Mouse (Mus musculus) forebrain, embryonic 16.5 days (tissue): Measurements from ENCODE around the gene Fbxo30. TPM values are rescaled to one million over a fixed set of nuclear protein-coding genes. Genes with fewer than 3 reads are reported as not detected.
A peak's percentile ranks its signal among the peaks of the same experiment; 100 is the strongest.
"Not testable (repeated sequence)": the region's sequence is repeated elsewhere in the genome, so short reads cannot be mapped to it uniquely, and the experiment has no call there.

Experiments
- ATAC-seq: fragments of 200-750 bp; cut with Nextera tagmentation; 2 replicates; pipeline ENCODE4 v1.8.0; 2017; ENCODE audit warnings: mild to moderate bottlenecking, moderate library complexity
- H3K27ac ChIP-seq: fragments of 300-500 bp; sonication (generic); 2 replicates; pipeline ENCODE4 v1.5.1; 2014; ENCODE audit warnings: low read length, control low read depth
- H3K27me3 ChIP-seq: fragments of 300-500 bp; sonication (generic); replicated peaks from 2 replicates; pipeline ENCODE4 v1.6.1; 2014; ENCODE audit warnings: low read length; ENCODE audit not compliant: control insufficient read depth, insufficient read depth
- H3K36me3 ChIP-seq: fragments of 300-500 bp; sonication (generic); 2 replicates; pipeline ENCODE4 v1.6.1; 2014; ENCODE audit not compliant: control insufficient read depth, insufficient read depth
- H3K4me1 ChIP-seq: fragments of 300-500 bp; sonication (generic); replicated peaks from 2 replicates; pipeline ENCODE4 v1.6.1; 2014; ENCODE audit warnings: low read length; ENCODE audit not compliant: control insufficient read depth, insufficient read depth
- H3K4me2 ChIP-seq: fragments of 300-500 bp; sonication (generic); 2 replicates; pipeline ENCODE4 v1.6.1; 2014; ENCODE audit warnings: mild to moderate bottlenecking, low read length, control low read depth
- H3K4me3 ChIP-seq: fragments of 300-500 bp; sonication (generic); replicated peaks from 2 replicates; pipeline ENCODE4 v1.5.1; 2014; ENCODE audit warnings: mild to moderate bottlenecking, low read length, control low read depth
- H3K9ac ChIP-seq: fragments of 300-500 bp; sonication (generic); replicated peaks from 2 replicates; pipeline ENCODE4 v1.6.1; 2014; ENCODE audit warnings: low read depth, low read length, control low read depth
- H3K9me3 ChIP-seq: fragments of 300-500 bp; sonication (generic); 2 replicates; pipeline ENCODE4 v1.6.1; 2016; ENCODE audit warnings: low read length; ENCODE audit not compliant: control insufficient read depth
- WGBS: fragments of 180-500 bp; shearing (Covaris S2); extraction: QIAGEN DNeasy Blood & Tissue Kit; methylation state at CpG from one replicate; pipeline ENCODE4 v1.1.7; 2014; 5-methylcytosine and 5-hydroxymethylcytosine counted together
- polyA plus RNA-seq: library from polyadenylated mRNA; unstranded; fragments of >200 nt; fragmentation: Nextera tagmentation; extraction: Ambion mirVana; gene quantifications from 2 replicates; pipeline ENCODE4 v1.2.1, GENCODE M21; 2015

The Fbxo30 gene
- 26.1 and 27.5 TPM in 2 replicates for polyA plus RNA-seq

DNA sequence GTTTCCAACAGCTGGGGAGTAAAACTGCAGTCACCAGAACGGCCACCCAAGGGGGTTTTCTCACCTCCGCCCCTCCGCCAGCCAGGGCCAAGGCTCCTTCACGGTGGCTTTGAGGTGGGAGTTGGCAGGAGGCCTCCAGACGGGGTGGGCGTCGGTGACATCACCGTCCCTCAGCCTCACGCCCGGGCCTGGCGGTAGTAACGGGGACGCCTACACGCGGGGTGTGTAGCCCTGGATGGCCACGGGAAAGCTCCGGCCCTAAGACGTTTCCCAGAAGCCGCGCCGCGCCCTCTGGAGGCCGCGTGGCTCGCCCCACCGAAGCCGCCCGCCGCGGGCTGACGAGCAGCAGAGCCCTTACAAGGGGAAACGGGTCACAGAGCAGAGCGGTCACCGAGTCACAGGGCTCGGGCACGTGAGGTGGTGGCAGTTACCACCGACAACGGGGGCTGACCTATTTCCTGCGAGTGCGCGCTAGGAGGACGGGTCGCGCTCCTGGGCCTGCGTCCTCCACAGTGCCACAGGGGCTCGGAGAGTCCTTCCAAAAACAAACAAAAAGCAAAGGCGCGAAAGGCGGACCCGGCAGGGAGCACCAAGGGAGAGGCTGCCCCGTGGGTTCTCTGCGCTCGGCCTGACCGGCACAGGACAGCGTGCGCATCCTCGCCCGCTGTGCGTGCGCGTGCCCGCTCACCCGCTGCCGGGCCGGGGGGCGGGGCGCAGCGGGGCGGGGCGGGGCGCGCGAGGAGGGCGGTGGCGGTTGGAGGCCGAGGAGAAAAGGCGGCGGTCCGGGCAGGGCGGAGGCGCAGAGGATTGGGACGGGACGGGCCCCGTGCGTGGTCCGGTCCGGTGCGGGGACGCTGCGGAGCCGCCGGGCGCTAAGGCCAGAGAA is at the start of gene Fbxo30:
Gene Fbxo30 (plus strand): TSS at position 753 of the 886 bp plus-strand sequence.
- Histone ChIP-seq H3K27me3 (no peaks in the 10 kb centered on the region), H3K4me2 (peak within 1 kb of the TSS; percentile 86), H3K36me3 (no peaks in the 10 kb centered on the region), H3K27ac (peak within 1 kb of the TSS; percentile 97), H3K9me3 (no peaks in the 10 kb centered on the region), H3K9ac (peak within 1 kb of the TSS; percentile 97), H3K4me3 (peak within 1 kb of the TSS; percentile 84), H3K4me1 (peaks cover 3% of the 10 kb centered on the region)
- ATAC-seq: peak; percentile 94
- under 1% methylated on average over 80 of the region's 93 CpGs for WGBS

DNA sequence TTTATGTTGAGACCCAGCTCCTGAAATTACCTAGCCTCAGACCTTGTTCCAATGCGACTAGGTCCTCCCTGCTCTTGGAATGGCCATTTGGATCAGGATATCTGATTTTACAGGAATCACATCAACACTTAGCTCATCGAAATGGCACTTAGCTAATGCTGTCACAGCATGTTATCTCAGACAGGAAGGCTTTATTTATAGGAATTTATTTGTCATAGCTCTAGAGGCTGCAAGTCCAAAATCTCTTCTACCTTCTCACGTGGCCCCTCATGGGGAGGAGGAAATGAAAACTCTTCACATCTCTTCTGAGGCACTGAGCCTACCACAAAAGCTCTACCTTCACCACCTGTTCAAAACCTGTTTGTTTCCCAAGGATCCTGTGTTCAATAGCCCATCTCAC is 47.9 kb upstream of the Fbxo30 start:
- no peak for ATAC-seq
- Histone ChIP-seq H3K27ac (no peak overlapping the region), H3K9me3 (no peaks in the 10 kb centered on the region), H3K9ac (no peak overlapping the region), H3K4me3 (no peak overlapping the region), H3K36me3 (no peaks in the 10 kb centered on the region), H3K4me2 (no peak overlapping the region), H3K27me3 (no peaks in the 10 kb centered on the region), H3K4me1 (no peaks in the 10 kb centered on the region)
- 83% methylated on average over 3 of the region's 3 CpGs for WGBS

DNA sequence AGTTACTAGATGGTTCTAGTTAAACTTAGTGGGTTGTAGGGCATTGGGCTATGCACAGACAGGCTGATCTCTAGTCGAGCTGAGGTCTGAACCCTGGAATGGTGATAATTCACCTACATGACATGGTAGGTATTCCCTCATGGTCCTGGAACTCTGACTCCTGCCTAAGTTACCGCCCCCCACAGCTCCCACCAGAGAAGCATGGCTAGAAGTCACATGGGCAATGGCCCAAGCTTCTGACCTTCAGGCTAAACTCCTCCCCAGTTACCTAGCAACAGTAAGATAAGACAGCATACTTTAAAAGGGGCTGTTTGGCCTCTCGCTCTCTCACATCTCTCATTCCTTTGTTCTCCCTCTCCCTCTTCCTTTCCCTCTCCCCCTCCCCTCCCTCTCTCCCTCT is 38.1 kb upstream of the Fbxo30 start:
- not testable (repeated sequence) for H3K4me1 ChIP-seq, H3K27me3 ChIP-seq, H3K36me3 ChIP-seq, H3K4me3 ChIP-seq, ATAC-seq, H3K9me3 ChIP-seq, H3K9ac ChIP-seq, H3K4me2 ChIP-seq, H3K27ac ChIP-seq
- WGBS: 73% methylated on average over 3 of the region's 3 CpGs

DNA sequence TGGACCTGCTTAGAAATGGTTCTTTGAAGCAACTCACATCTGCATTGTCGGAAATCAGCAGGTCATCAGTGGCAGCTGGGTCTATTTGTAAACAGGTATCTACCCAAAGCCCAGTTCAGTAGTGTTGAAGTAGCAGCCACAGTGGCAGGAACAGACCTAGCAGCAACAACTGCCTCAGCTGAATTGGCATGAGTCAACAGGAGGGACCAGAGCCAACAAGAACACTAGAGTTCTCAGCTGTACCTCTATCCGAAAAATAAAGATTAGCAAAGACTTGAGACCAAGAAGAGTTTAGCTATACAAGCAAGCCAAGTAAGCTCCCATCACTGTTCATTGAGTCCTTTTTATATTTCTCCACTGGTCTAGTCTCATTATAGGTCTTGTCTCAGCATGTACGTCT is 32.9 kb upstream of the Fbxo30 start:
- 80% methylated on average over 3 of the region's 3 CpGs for WGBS
- Histone ChIP-seq H3K4me1 (peaks cover 6% of the 10 kb centered on the region), H3K36me3 (no peaks in the 10 kb centered on the region), H3K4me2 (no peak overlapping the region), H3K9me3 (no peaks in the 10 kb centered on the region), H3K27me3 (no peaks in the 10 kb centered on the region), H3K9ac (no peak overlapping the region), H3K27ac (no peak overlapping the region), H3K4me3 (no peak overlapping the region)
- ATAC-seq: no peak

DNA sequence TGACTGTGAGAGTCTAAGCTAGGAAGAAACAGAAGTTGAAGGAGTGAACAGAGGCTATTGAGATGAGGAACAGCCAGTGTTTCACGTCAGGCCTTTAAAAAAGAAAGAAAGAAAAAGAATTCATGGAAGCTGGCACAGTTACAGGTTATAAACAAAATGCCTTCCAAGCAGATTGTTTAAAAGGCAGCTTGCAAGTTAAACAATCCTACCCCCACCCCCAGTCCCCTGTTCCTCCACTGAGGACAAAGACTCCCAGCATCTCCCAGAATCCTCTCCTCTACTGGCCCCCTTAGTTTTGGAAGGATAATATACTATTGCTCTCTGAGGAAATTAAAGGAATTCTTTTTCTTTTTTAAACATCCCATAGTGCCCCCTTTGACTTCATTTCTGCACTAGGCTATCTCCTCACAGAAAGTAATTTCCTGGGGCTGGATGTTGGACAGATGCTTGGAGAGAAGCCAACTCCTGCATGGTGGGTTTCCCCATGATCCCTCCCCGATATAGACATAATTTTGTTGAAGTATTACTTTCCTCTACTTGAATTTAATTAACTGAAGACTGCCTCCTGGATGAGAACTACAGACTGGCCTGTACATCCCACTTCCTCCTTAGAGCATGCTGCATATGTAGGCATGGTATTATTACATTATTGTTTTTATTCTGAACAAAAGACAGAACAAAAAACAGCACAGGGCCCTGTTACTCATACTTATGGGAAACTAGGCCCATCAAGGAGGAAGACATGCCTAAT is 30.7 kb upstream of the Fbxo30 start:
- Histone ChIP-seq H3K4me3 (no peak overlapping the region), H3K36me3 (no peaks in the 10 kb centered on the region), H3K27me3 (no peaks in the 10 kb centered on the region), H3K27ac (no peak overlapping the region), H3K4me1 (peaks cover 6% of the 10 kb centered on the region), H3K9ac (no peak overlapping the region), H3K4me2 (no peak overlapping the region), H3K9me3 (no peaks in the 10 kb centered on the region)
- ATAC-seq: no peak
- 29% methylated on average over 2 of the region's 2 CpGs for WGBS

DNA sequence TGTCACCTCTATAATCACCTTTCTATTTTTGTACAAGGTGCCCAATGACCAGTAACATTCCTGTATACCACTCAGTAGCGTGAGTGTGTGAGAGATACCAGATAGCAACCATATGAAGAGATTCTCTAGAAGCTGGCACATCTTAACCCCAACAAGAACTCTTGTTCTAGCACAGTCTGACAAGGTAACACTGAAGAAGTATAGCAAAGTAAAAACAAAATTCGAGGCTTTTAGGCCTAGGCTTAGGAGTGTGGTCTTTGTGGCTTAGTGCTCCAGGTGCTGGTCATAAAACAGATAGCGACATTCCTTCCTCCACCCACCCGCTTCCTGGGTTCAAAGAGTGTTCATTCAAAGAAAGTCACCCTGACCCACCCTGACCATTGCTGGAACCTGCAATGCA is 27.5 kb upstream of the Fbxo30 start:
- H3K4me3 ChIP-seq, H3K27ac ChIP-seq, H3K9me3 ChIP-seq, H3K4me1 ChIP-seq, H3K9ac ChIP-seq, H3K4me2 ChIP-seq, ATAC-seq, H3K27me3 ChIP-seq, H3K36me3 ChIP-seq: not testable (repeated sequence)
- 92% methylated on average over 4 of the region's 4 CpGs for WGBS

DNA sequence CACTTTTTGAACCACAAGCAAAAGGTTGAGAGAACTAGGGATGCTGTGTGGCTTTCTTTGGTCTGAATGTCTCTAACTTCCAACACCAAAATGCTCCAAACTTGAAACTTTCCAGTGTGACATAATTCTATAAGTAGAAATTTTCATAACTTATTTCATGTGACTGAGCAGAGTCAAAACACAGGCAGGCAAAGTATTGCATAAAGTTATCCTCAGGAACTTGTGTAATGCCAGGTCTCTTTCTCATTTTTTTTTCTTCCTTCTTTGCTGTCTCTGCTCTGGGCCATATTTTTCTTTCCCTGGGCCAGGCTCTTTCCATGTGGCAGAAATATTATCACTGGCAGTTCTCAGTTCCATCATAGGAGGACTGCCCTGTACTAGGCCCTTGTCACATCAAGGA is 21.0 kb upstream of the Fbxo30 start:
- Histone ChIP-seq H3K27me3 (no peaks in the 10 kb centered on the region), H3K4me1 (no peaks in the 10 kb centered on the region), H3K36me3 (no peaks in the 10 kb centered on the region), H3K9ac (no peak overlapping the region), H3K9me3 (no peaks in the 10 kb centered on the region), H3K27ac (no peak overlapping the region), H3K4me2 (no peak overlapping the region), H3K4me3 (no peak overlapping the region)
- no peak for ATAC-seq

DNA sequence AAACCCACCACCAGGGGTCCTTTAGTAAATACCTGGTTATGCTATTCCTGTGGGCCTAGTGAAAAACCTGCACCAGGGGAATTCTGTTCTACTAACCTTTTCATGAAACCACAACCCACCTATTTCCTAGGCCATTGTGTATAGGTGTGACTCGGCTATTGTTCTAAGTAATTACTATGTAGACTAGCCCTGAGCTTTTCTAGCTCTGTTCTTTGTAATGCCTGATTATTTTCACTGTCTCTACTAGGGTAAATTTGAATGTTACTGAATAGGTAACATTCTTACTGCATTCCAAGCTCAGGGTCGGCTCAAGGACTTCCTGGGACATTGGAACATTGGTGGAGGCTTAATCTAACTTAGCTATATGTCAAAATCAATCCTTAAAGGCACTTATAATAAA is 18.8 kb upstream of the Fbxo30 start:
- H3K4me2 ChIP-seq, H3K27ac ChIP-seq, H3K9me3 ChIP-seq, H3K9ac ChIP-seq, H3K4me3 ChIP-seq, ATAC-seq, H3K27me3 ChIP-seq, H3K36me3 ChIP-seq, H3K4me1 ChIP-seq: not testable (repeated sequence)
- WGBS: 84% methylated on average over 2 of the region's 2 CpGs

DNA sequence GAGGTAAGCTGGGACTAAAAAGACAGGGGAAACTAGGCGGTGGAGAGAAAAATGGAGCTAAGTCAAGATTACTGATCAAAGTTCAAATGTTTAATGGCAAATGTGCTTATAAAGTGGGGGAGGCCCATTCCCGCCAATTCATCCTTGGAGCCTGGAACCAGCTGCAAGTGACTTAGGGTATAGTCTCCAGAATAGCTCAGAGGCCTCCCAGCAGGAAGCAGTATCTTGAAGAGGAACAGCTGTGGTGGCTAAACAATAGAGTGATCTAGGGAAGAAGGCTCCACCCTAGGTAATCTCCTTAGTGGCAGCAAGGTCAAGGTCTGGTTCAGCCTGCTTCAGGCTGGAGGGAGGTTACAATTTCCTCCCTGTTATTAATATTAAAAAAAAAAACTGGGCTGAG is 17.3 kb upstream of the Fbxo30 start:
- not testable (repeated sequence) for H3K9ac ChIP-seq, H3K9me3 ChIP-seq, H3K36me3 ChIP-seq, H3K4me2 ChIP-seq, H3K4me3 ChIP-seq, H3K4me1 ChIP-seq, ATAC-seq, H3K27ac ChIP-seq, H3K27me3 ChIP-seq
- 93% methylated on average over 2 of the region's 2 CpGs for WGBS
